Mouse (Mus musculus) liver, embryonic 12.5 days (tissue): ENCODE data around the gene B430306N03Rik. TPM values are rescaled to one million over a fixed set of nuclear protein-coding genes. Genes with fewer than 3 reads are reported as not detected.
A peak's percentile ranks its signal among the peaks of the same experiment; 100 is the strongest.
"Not testable (repeated sequence)": the region's sequence is repeated elsewhere in the genome, so short reads cannot be mapped to it uniquely, and the experiment has no call there.

ENCODE experiments used
- ATAC-seq: fragments of 200-750 bp; cut with Nextera tagmentation; 2 replicates; pipeline ENCODE4 v1.8.0; 2017; ENCODE audit warnings: moderate number of reproducible peaks, mild to moderate bottlenecking, moderate library complexity
- H3K27ac ChIP-seq: fragments of 300-500 bp; sonication (generic); 2 replicates; pipeline ENCODE4 v1.5.1; 2016; ENCODE audit warnings: mild to moderate bottlenecking
- H3K27me3 ChIP-seq: fragments of 300-500 bp; sonication (generic); replicated peaks from 2 replicates; pipeline ENCODE4 v1.6.1; 2016; ENCODE audit warnings: mild to moderate bottlenecking, moderate library complexity
- H3K36me3 ChIP-seq: fragments of 300-500 bp; sonication (generic); 2 replicates; pipeline ENCODE4 v1.6.1; 2016; ENCODE audit warnings: mild to moderate bottlenecking, moderate library complexity
- H3K4me1 ChIP-seq: fragments of 300-500 bp; sonication (generic); 2 replicates; pipeline ENCODE4 v1.6.1; 2016
- H3K4me2 ChIP-seq: fragments of 300-500 bp; sonication (generic); 2 replicates; pipeline ENCODE4 v1.6.1; 2016; ENCODE audit warnings: mild to moderate bottlenecking, moderate library complexity
- H3K4me3 ChIP-seq: fragments of 300-500 bp; sonication (generic); 2 replicates; pipeline ENCODE4 v1.5.1; 2016; ENCODE audit warnings: mild to moderate bottlenecking, moderate library complexity
- H3K9ac ChIP-seq: fragments of 300-500 bp; sonication (generic); 2 replicates; pipeline ENCODE4 v1.6.1; 2016; ENCODE audit warnings: mild to moderate bottlenecking, moderate library complexity
- H3K9me3 ChIP-seq: fragments of 300-500 bp; sonication (generic); replicated peaks from 2 replicates; pipeline ENCODE4 v1.6.1; 2016; ENCODE audit warnings: mild to moderate bottlenecking, moderate library complexity
- WGBS: fragments of 180-500 bp; shearing (Covaris S2); methylation state at CpG from one replicate; pipeline ENCODE4 v1.1.7; 2016; ENCODE audit not compliant: insufficient replicate concordance; 5-methylcytosine and 5-hydroxymethylcytosine counted together
- polyA plus RNA-seq: library from polyadenylated mRNA; unstranded; fragments of >200 nt; fragmentation: Nextera tagmentation; extraction: Ambion mirVana; gene quantifications from 2 replicates; pipeline ENCODE4 v1.2.1, GENCODE M21; 2016

Gene B430306N03Rik
- polyA plus RNA-seq: 1.4 and 2.0 TPM in 2 replicates

DNA sequence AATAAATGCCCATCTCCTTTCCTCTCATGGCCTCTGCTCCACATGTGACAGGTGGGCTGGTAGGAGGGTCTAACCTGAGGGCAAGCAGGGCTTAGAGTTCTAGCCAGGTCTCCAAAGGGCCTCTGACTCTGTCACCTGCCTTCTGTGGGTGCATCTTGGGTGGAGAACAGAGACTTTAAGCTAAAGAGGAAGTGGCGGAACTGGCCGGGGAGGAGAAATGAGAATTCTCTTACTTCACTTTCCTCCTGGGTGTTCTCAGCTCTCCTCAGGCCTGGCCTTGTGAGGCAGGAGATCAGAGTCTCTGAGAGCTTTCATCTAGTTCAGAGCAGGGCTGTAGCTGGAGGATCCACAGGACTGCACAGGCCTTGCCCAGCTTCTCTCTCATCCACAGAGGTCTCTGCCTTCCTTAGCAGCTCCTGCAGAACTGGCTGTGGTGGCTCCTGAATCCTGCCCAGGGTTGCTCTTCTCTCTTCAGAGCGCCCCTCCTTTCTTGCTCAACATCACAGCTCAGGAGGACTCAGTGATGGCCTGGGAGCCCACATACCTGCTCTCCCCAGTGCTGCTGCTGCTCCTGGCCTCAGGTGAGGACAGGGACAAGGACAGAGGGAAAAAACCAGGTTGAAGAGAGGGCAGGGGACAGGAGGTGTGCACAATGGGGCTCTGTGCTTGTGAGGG is at the start of gene B430306N03Rik:
Gene B430306N03Rik, plus strand, starts transcription at position 237 of the 675 bp plus-strand sequence.
- H3K4me1 ChIP-seq: peaks cover 14% of the 10 kb centered on the region
- H3K9me3 ChIP-seq, H3K27me3 ChIP-seq, H3K36me3 ChIP-seq, ATAC-seq, H3K27ac ChIP-seq, H3K4me2 ChIP-seq, H3K4me3 ChIP-seq, H3K9ac ChIP-seq: not testable (repeated sequence)
- WGBS: 48% methylated on average over 3 of the region's 3 CpGs

- H3K36me3 ChIP-seq: no peaks in the 10 kb centered on the region
- no peak for ATAC-seq
- no peak overlapping the region for H3K4me2 ChIP-seq
- WGBS: 50% methylated on average over 2 of the region's 2 CpGs
- H3K27me3 ChIP-seq: no peaks in the 10 kb centered on the region
- H3K27ac ChIP-seq: 0 out of 2 replicates have a peak overlapping the region, but pooled peaks have one; percentile 1
- peaks cover 62% of the 10 kb centered on the region for H3K4me1 ChIP-seq
- no peaks in the 10 kb centered on the region for H3K9me3 ChIP-seq
- no peak overlapping the region for H3K9ac ChIP-seq
- no peak overlapping the region for H3K4me3 ChIP-seq
Measured at GRCm38 (mm10) chr17:48266610-48267304, 49.2 kb upstream of the B430306N03Rik start.

DNA sequence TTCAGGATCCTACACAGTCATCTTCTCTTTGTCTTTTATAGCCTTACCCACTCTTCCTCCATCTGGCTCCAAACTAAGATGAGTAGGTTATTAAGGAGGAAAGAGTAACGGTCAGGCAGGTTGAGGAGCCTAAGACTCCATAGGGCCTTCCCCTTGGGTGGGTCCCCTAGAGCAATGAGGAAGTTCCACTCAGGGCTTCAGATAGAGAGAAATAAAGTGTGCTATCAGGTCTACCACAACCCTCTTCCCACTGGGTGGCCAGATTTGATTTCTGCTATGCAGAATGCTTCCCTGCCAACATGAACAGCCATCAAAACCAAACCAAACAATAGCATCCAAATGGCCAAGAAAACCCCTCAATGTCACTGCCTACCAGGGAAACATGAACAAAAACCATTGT is 48.4 kb upstream of the B430306N03Rik start:
- H3K36me3 ChIP-seq: no peaks in the 10 kb centered on the region
- H3K4me1 ChIP-seq: peaks cover 68% of the 10 kb centered on the region
- peak overlapping the region; percentile 0; the same call in 1 of the 2 replicates for H3K4me2 ChIP-seq
- H3K4me3 ChIP-seq: no peak overlapping the region
- H3K9ac ChIP-seq: no peak overlapping the region
- peak; percentile 25; the same call in 1 of the 2 replicates for ATAC-seq
- H3K27ac ChIP-seq: no peak overlapping the region
- WGBS: 19% methylated on average over 1 of the region's 1 CpGs
- no peaks in the 10 kb centered on the region for H3K9me3 ChIP-seq
- H3K27me3 ChIP-seq: no peaks in the 10 kb centered on the region

DNA sequence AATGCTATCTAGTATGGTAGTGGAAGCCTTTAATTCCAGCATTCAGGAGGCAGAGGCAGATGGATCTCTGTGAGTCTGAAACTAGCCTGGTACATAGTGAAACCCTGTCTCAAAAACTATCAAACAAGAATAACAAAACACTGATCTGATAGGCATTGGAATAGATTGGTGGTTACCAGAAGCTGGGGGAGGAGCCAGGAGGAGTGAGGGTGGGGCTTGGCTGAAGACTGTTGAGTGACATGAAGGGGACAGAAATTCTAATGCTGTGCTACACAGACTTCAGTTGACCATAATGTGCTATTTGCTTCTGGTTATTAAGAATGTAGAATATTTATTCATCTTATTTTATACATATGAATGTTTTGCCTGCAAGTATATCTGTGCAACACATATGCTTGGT is 47.7 kb upstream of the B430306N03Rik start:
- H3K9ac ChIP-seq: no peak overlapping the region
- H3K9me3 ChIP-seq: no peaks in the 10 kb centered on the region
- H3K27me3 ChIP-seq: no peaks in the 10 kb centered on the region
- no peak overlapping the region for H3K27ac ChIP-seq
- H3K4me3 ChIP-seq: no peak overlapping the region
- no peaks in the 10 kb centered on the region for H3K36me3 ChIP-seq
- no peak overlapping the region for H3K4me2 ChIP-seq
- H3K4me1 ChIP-seq: peaks cover 75% of the 10 kb centered on the region
- ATAC-seq: no peak

GRCm38 (mm10) chr17:48269833-48270232 is 46.1 kb upstream of the B430306N03Rik start:
- H3K9ac ChIP-seq: peak overlapping the region; percentile 32; the same call in 1 of the 2 replicates
- WGBS: 52% methylated on average over 4 of the region's 4 CpGs
- no peaks in the 10 kb centered on the region for H3K36me3 ChIP-seq
- H3K27ac ChIP-seq: peak overlapping the region; percentile 94
- H3K27me3 ChIP-seq: no peaks in the 10 kb centered on the region
- H3K9me3 ChIP-seq: no peaks in the 10 kb centered on the region
- peaks cover 82% of the 10 kb centered on the region for H3K4me1 ChIP-seq
- no peak for ATAC-seq
- H3K4me2 ChIP-seq: peak overlapping the region; percentile 67
- no peak overlapping the region for H3K4me3 ChIP-seq

DNA sequence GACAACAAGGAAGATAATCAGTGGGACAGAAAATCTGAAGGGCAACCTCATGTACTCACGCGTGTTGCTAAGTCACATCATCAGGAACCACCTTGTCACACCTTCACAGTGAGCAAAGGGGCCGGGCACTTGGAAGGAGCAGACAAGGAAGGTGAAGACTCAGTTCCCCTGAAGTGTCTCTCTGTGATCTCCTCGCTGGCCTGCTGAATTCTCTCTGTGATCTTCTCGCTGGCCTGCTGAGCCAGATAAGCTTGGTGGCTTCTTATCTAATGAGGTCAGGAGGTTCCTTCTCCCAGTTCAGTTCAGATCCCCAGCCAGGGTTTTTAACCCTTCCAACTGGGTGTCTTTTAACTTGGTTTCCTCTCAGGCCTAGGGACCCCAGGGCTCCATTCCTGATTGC is 43.8 kb upstream of the B430306N03Rik start:
- Histone ChIP-seq H3K9ac (peak overlapping the region; percentile 63), H3K36me3 (no peaks in the 10 kb centered on the region), H3K4me2 (peak overlapping the region; percentile 67), H3K9me3 (no peaks in the 10 kb centered on the region), H3K27ac (peak overlapping the region; percentile 94), H3K27me3 (no peaks in the 10 kb centered on the region), H3K4me3 (peak overlapping the region; percentile 40), H3K4me1 (peaks cover 85% of the 10 kb centered on the region)
- 14% methylated on average over 5 of the region's 5 CpGs for WGBS
- peak; percentile 94 for ATAC-seq

DNA sequence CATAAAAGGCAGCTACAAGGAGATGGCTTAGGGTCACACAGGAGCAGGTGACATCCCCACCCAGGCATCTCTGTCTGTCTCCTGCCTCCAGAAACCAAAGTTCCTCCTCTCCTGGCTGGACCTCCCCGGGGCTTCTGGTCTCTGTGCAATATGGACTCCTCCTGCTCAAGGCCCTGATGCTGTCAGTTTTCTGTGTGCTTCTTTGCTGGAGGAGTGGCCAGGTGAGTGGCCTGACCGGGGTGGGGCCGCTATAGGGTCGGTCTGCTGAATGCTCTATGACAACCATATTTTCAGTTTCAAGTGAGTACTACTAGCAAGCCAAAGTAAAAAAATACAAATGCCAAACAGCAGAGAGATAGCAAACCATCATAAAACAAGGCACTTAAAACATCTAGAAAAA is 43.3 kb upstream of the B430306N03Rik start:
- H3K27ac ChIP-seq: peak overlapping the region; percentile 94
- H3K27me3 ChIP-seq: no peaks in the 10 kb centered on the region
- ATAC-seq: peak; percentile 54
- 47% methylated on average over 4 of the region's 4 CpGs for WGBS
- H3K4me1 ChIP-seq: peaks cover 80% of the 10 kb centered on the region
- no peaks in the 10 kb centered on the region for H3K9me3 ChIP-seq
- peak overlapping the region; percentile 63 for H3K9ac ChIP-seq
- peak overlapping the region; percentile 67 for H3K4me2 ChIP-seq
- H3K36me3 ChIP-seq: no peaks in the 10 kb centered on the region
- H3K4me3 ChIP-seq: peak overlapping the region; percentile 40

- Histone ChIP-seq H3K4me3 (no peak overlapping the region), H3K4me1 (peaks cover 77% of the 10 kb centered on the region), H3K4me2 (no peak overlapping the region), H3K27ac (peak overlapping the region; percentile 94), H3K9ac (no peak overlapping the region), H3K27me3 (no peaks in the 10 kb centered on the region), H3K9me3 (no peaks in the 10 kb centered on the region), H3K36me3 (no peaks in the 10 kb centered on the region)
- WGBS: 47% methylated on average over 4 of the region's 4 CpGs
- no peak for ATAC-seq
Measured at GRCm38 (mm10) chr17:48274098-48274497, 41.8 kb upstream of the B430306N03Rik start.

DNA sequence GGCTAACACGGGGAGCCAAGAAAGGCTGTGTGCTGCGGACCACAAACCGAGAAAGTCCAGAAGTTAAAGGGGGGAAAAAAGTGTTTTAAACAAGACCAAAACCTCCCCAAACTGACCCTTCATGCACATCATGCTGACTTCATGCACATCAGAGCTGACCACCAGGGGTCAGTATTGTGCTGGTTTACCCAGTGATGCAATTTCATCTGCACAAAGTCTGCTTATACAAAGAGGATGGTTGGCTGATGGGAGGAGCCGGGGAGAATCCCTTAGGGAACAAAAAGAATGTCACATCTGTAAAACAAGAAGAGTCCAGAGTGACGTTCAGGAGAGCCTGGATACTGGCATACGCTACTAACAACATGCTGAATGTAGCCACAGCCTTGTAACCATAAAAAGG is 41.1 kb upstream of the B430306N03Rik start:
- no peak overlapping the region for H3K4me3 ChIP-seq
- WGBS: 25% methylated on average over 6 of the region's 6 CpGs
- H3K27me3 ChIP-seq: no peaks in the 10 kb centered on the region
- peaks cover 77% of the 10 kb centered on the region for H3K4me1 ChIP-seq
- H3K9ac ChIP-seq: no peak overlapping the region
- no peaks in the 10 kb centered on the region for H3K9me3 ChIP-seq
- peak overlapping the region; percentile 94; the same call in 1 of the 2 replicates for H3K27ac ChIP-seq
- ATAC-seq: no peak
- H3K4me2 ChIP-seq: no peak overlapping the region
- H3K36me3 ChIP-seq: no peaks in the 10 kb centered on the region

DNA sequence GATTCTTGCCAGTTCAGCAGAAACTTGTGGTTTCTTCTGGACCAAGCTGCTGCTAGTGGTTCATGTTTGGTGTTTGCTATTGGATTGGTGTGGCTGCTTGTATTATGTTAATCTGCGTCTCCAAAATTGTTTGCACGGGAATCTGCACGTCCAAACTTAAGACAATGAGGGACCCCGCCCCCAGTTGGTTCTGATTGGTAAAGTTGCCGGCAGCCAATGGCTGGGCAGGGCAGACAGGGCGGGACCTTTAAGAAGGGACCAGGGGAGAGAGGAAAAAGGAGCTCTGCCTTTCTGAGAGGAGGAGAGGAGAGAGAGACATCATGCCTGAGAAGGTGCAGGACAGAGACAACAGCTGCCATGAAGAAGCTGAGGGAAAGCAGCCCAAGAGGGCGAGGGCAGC is 40.2 kb upstream of the B430306N03Rik start:
- Histone ChIP-seq H3K9me3 (no peaks in the 10 kb centered on the region), H3K4me3 (no peak overlapping the region), H3K9ac (peak overlapping the region; percentile 18; the same call in 1 of the 2 replicates), H3K27me3 (no peaks in the 10 kb centered on the region), H3K4me2 (peak overlapping the region; percentile 12), H3K4me1 (peaks cover 79% of the 10 kb centered on the region), H3K36me3 (no peaks in the 10 kb centered on the region), H3K27ac (peak overlapping the region; percentile 53; the same call in 1 of the 2 replicates)
- WGBS: 28% methylated on average over 7 of the region's 7 CpGs
- no peak for ATAC-seq

GRCm38 (mm10) chr17:48278381-48278780 is 37.6 kb upstream of the B430306N03Rik start:
- no peak for ATAC-seq
- Histone ChIP-seq H3K9ac (no peak overlapping the region), H3K27ac (no peak overlapping the region), H3K4me1 (peaks cover 80% of the 10 kb centered on the region), H3K9me3 (no peaks in the 10 kb centered on the region), H3K4me2 (no peak overlapping the region), H3K4me3 (no peak overlapping the region), H3K27me3 (no peaks in the 10 kb centered on the region), H3K36me3 (no peaks in the 10 kb centered on the region)

DNA sequence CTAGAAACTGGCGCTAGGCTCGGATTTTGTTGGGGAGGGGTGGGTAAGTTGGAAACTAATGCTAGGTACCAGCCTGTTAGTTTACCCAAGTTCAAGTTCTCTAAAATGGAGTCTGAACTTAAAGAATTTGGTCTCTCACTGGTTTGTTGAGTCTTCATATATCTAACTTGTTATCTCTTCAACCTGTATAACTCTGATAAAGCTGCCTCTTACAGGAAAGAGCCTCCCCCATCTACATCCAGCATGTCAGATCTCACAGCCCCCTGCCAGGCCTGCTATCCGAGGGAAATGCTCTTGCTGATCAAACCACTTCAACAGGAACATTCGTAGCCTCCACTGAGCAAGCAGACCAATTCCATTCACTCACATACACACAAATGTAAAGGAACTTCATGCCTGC is 36.9 kb upstream of the B430306N03Rik start:
- Histone ChIP-seq H3K27ac (no peak overlapping the region), H3K4me1 (peaks cover 74% of the 10 kb centered on the region), H3K4me3 (no peak overlapping the region), H3K4me2 (peak overlapping the region; percentile 19; the same call in 1 of the 2 replicates), H3K9ac (peak overlapping the region; percentile 29; the same call in 1 of the 2 replicates), H3K27me3 (no peaks in the 10 kb centered on the region), H3K36me3 (no peaks in the 10 kb centered on the region), H3K9me3 (no peaks in the 10 kb centered on the region)
- 48% methylated on average over 4 of the region's 4 CpGs for WGBS
- no peak for ATAC-seq
